Mouse (Mus musculus): ENCODE results near the gene Olfr1367. TPM values are rescaled to one million over a fixed set of nuclear protein-coding genes. Genes with fewer than 3 reads are reported as not detected.
"Not testable (repeated sequence)": the region's sequence is repeated elsewhere in the genome, so short reads cannot be mapped to it uniquely, and the experiment has no call there.

Gene Olfr1367
- polyA plus RNA-seq, 1 experiment = not detected

DNA sequence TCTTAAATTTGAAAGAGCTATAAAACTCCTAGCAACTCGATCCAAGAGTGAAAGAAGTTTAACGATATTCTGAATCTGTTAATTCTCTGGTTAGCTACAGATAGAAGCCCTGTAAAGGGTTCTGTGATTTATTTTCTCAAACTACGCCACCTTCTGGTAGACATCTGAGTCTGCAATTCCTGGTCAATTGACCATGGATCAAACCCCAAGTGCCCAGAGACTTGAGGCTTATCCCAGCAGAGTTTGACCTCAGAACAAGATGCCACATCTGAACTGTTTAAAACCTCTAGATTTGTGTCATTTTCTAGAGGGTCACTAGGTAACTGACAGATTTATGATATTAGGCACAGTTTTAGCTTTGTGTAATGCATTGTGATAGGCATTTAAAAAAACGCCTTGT, 20.5 kb upstream of the Olfr1367 start:
- DNase-seq (ENCODE audit: low read depth) = peak; percentile 45

DNA sequence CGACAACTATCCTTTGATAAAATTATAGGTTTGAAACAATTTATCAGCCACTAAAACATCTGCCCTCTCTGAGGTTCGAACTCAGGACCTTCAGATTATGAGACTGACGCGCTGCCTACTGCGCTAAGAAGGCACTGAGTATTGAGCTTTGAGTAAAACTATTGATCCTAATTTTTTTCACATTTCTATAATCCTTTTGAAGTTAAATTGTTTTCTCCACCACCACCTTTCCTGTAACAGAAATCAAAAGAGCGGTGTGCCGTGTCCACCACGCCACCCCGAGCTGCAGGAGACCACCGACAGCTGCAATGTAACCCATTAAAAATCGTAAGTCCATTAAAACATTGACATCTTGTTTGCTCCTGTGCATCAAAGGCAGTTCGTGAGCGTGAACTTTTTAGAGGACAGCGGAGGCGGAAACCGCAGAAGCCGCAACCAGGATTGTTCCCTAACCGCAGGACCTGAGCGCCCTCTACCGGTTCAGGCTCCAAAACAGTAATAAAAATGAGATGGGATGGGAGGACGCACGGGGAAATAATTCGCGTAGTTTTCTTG, 20.0 kb upstream of the Olfr1367 start:
- TF ChIP-seq CTCF (IDR thresholded peaks at IDR 0.05; ENCODE audit: borderline replicate concordance, extremely low read depth, insufficient read depth, insufficient read length) (peak; percentile 91), POLR2A (IDR thresholded peaks at IDR 0.05; ENCODE audit: borderline replicate concordance, extremely low read depth, insufficient read depth, insufficient read length, poor library complexity, severe bottlenecking) (no peak)
- peak; percentile 91 for DNase-seq (ENCODE audit: low read depth)

More for the DNA sequence above, 20.5 kb upstream of the Olfr1367 start:
- TF ChIP-seq POLR2A (IDR thresholded peaks at IDR 0.05; ENCODE audit: borderline replicate concordance, extremely low read depth, insufficient read depth, insufficient read length, poor library complexity, severe bottlenecking) (no peak), CTCF (IDR thresholded peaks at IDR 0.05; ENCODE audit: borderline replicate concordance, extremely low read depth, insufficient read depth, insufficient read length) (peak; percentile 39; the same call in 1 of the 2 replicates)

GRCm38 (mm10) chr13:21327424-21327823, 19.3 kb upstream of the Olfr1367 start:
- TF ChIP-seq CTCF (IDR thresholded peaks at IDR 0.05; ENCODE audit: borderline replicate concordance, extremely low read depth, insufficient read depth, insufficient read length) (no peak), POLR2A (IDR thresholded peaks at IDR 0.05; ENCODE audit: borderline replicate concordance, extremely low read depth, insufficient read depth, insufficient read length, poor library complexity, severe bottlenecking) (no peak)
- peak; percentile 34 for DNase-seq (ENCODE audit: low read depth)

DNA sequence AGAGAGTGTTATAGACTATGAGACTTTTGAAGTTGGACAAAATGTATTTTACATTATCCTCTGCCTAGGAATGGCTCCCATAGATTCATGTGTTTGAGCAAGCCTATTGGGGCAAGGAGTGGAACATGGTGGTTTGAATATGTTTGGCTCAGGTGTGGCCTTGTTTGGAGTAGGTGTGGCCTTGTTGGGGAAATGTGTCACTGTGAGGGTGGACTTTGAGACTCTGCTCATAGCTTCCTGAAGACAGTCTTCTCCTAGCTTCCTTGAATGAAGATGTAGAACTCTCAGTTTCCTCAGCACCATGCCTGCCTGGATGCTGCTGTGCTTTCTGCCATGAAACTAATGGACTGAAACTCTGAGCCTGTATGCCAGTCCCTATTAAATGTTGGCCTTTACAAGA, 3.9 kb downstream of the Olfr1367 start:
- DNase-seq (ENCODE audit: low read depth) = no peak
- TF ChIP-seq POLR2A (IDR thresholded peaks at IDR 0.05; ENCODE audit: borderline replicate concordance, extremely low read depth, insufficient read depth, insufficient read length, poor library complexity, severe bottlenecking) = no peak
- TF ChIP-seq CTCF (IDR thresholded peaks at IDR 0.05; ENCODE audit: borderline replicate concordance, extremely low read depth, insufficient read depth, insufficient read length) = no peak

DNA sequence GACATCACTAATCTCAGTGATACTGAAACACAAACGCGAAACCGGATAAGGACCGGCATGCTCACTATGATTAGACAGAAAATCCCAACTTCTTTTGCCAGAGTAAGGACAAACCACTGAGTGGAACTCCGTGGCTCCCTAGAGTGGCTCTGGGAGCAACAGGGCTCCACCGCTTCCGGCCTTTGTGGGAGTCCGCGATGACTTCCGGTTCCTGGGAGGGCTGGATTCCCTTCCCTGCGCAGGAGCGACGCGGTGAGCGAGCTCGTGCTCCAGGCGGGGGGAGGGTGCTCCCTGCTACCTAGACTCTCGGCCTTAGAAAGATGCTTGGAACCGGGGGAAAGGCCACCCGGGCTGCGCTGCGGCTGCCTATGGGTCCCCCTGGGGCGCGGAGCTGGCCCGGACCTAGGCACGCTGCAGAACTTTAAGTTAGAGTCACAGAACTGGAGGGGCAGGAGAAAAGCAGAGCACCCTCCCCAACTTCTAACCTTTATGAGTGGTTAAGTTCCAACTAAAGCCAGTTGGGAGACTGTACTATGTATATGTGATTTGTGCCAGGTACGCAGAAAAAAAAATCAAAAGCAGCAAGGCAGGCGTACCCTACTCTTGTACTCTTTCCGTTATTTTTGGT, 16.0 kb downstream of the Olfr1367 start, which contains the start of gene Zscan12:
TSS of gene Zscan12 (plus strand) at position 200 of the 628 bp plus-strand sequence.
- peak; percentile 98 for DNase-seq (ENCODE audit: low read depth)
- TF ChIP-seq POLR2A (IDR thresholded peaks at IDR 0.05; ENCODE audit: borderline replicate concordance, extremely low read depth, insufficient read depth, insufficient read length, poor library complexity, severe bottlenecking) = peak; percentile 83; the same call in 1 of the 2 replicates
- no peak for TF ChIP-seq CTCF (IDR thresholded peaks at IDR 0.05; ENCODE audit: borderline replicate concordance, extremely low read depth, insufficient read depth, insufficient read length)

- peak; percentile 0 for DNase-seq (ENCODE audit: low read depth)
- TF ChIP-seq CTCF (IDR thresholded peaks at IDR 0.05; ENCODE audit: borderline replicate concordance, extremely low read depth, insufficient read depth, insufficient read length) = no peak
- TF ChIP-seq POLR2A (IDR thresholded peaks at IDR 0.05; ENCODE audit: borderline replicate concordance, extremely low read depth, insufficient read depth, insufficient read length, poor library complexity, severe bottlenecking) = no peak
Measured at GRCm38 (mm10) chr13:21363719-21364118, 17.0 kb downstream of the Olfr1367 start.

- no peak for DNase-seq (ENCODE audit: low read depth)
- TF ChIP-seq CTCF (IDR thresholded peaks at IDR 0.05; ENCODE audit: borderline replicate concordance, extremely low read depth, insufficient read depth, insufficient read length) = no peak
- TF ChIP-seq POLR2A (IDR thresholded peaks at IDR 0.05; ENCODE audit: borderline replicate concordance, extremely low read depth, insufficient read depth, insufficient read length, poor library complexity, severe bottlenecking) = no peak
Measured at GRCm38 (mm10) chr13:21366635-21367034, 19.9 kb downstream of the Olfr1367 start.

DNA sequence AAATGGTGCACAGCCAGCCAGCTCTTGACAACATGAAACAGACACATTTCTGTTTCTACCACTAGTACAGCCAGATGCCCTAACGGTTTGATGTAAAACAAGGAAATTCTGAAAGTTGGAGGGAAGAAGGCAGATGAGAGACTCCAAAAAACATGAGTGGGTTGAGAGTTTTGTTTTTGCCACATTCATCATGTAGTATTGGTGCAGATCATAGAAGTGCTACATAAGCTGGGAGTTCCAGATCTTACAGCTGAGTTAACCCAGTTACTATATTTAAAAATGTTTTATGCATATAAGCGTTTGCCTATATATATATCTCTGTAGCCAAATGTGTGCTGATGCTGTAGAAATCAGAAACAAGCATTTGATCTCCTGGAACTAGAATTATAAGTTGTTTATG, 26.0 kb downstream of the Olfr1367 start:
- no peak for TF ChIP-seq CTCF (IDR thresholded peaks at IDR 0.05; ENCODE audit: borderline replicate concordance, extremely low read depth, insufficient read depth, insufficient read length)
- TF ChIP-seq POLR2A (IDR thresholded peaks at IDR 0.05; ENCODE audit: borderline replicate concordance, extremely low read depth, insufficient read depth, insufficient read length, poor library complexity, severe bottlenecking) = no peak
- no peak for DNase-seq (ENCODE audit: low read depth)

- TF ChIP-seq POLR2A (IDR thresholded peaks at IDR 0.05; ENCODE audit: borderline replicate concordance, extremely low read depth, insufficient read depth, insufficient read length, poor library complexity, severe bottlenecking) (no peak), CTCF (IDR thresholded peaks at IDR 0.05; ENCODE audit: borderline replicate concordance, extremely low read depth, insufficient read depth, insufficient read length) (no peak)
- DNase-seq (ENCODE audit: low read depth) = no peak
Measured at GRCm38 (mm10) chr13:21377773-21378172, 31.1 kb downstream of the Olfr1367 start.

DNA sequence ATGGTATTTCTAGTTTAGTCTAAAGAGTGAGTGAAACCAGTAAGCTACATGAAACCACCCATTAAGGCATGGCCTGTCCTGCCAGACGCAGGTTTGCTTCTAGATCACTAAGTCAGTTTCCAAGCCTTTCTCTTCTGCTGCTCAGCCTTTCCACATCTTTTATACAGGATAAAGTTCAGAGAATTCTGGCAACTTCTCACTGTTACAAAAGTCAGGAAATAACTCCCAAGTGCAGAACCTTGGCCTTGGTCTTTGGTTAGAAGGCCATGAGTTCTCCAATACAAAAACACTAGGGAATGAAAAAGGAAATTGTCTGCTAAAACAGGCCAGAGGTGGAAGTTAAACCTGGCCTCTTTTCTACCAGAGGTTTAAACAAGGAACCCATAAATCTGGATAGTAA, 48.5 kb downstream of the Olfr1367 start:
- no peak for DNase-seq (ENCODE audit: low read depth)
- TF ChIP-seq CTCF (IDR thresholded peaks at IDR 0.05; ENCODE audit: borderline replicate concordance, extremely low read depth, insufficient read depth, insufficient read length) = no peak
- TF ChIP-seq POLR2A (IDR thresholded peaks at IDR 0.05; ENCODE audit: borderline replicate concordance, extremely low read depth, insufficient read depth, insufficient read length, poor library complexity, severe bottlenecking) = no peak

DNA sequence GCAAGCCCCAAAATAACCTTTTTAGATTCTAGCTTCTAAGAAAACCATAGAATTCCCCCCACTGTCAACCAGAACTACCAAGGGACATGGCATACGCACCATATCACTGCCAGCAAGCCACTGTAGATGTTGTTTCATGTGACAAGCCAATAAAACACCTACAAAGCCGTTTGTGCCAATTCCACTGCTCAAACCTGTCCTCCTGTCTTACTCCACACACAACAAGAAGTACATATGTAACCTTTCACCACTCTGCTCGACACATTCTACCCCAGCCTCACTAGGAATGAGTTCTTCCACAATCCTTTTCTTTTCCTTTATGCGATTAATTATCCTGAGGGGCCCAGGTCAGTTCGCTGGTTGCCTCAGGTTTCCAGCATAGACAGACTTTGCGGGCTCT, 48.9 kb downstream of the Olfr1367 start:
- TF ChIP-seq CTCF (IDR thresholded peaks at IDR 0.05; ENCODE audit: borderline replicate concordance, extremely low read depth, insufficient read depth, insufficient read length) (no peak), POLR2A (IDR thresholded peaks at IDR 0.05; ENCODE audit: borderline replicate concordance, extremely low read depth, insufficient read depth, insufficient read length, poor library complexity, severe bottlenecking) (no peak)
- no peak for DNase-seq (ENCODE audit: low read depth)

DNA sequence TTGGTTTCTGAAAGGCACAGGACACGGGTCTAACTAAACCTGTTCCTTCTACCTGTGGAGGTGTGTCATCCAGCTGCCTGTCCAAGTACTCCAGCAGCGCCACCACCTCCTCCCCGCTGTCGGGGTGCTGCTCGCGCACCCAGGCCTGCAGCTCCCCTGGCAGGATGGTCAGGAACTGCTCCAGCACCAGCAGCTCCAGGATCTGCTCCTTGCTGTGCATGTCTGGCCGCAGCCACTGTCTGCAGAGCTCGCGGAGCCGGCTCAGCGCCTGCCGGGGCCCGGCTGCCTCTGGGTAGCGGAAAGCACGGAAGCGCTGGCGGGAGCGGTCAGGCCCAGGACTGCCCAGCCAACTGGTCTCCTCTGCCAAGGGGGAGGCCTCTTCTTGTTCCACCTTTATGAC, 49.3 kb downstream of the Olfr1367 start:
- not testable (repeated sequence) for DNase-seq (ENCODE audit: low read depth)
